Mouse (Mus musculus) intestine, embryonic 15.5 days (tissue): ENCODE measurements at regions not wholly inside any gene's neighbourhood (a gene's known extent, or its start where the extent isn't known, plus 50 kb on each side); places are given as distances from the start of the nearest gene placed in this dataset.

Source experiments
- ATAC-seq: fragments of 200-750 bp; cut with Nextera tagmentation; 2 replicates; pipeline ENCODE4 v1.8.0; 2017; ENCODE audit warnings: moderate TSS enrichment, moderate library complexity
- H3K27ac ChIP-seq: fragments of 300-500 bp; sonication (generic); 2 replicates; pipeline ENCODE4 v1.5.1; 2015; ENCODE audit warnings: mild to moderate bottlenecking, inconsistent platforms
- H3K27me3 ChIP-seq: fragments of 300-500 bp; sonication (generic); replicated peaks from 2 replicates; pipeline ENCODE4 v1.6.1; 2015; ENCODE audit warnings: inconsistent platforms
- H3K36me3 ChIP-seq: fragments of 300-500 bp; sonication (generic); 2 replicates; pipeline ENCODE4 v1.6.1; 2015; ENCODE audit warnings: inconsistent platforms
- H3K4me1 ChIP-seq: fragments of 300-500 bp; sonication (generic); replicated peaks from 2 replicates; pipeline ENCODE4 v1.6.1; 2015; ENCODE audit warnings: inconsistent platforms
- H3K4me2 ChIP-seq: fragments of 300-500 bp; sonication (generic); replicated peaks from 2 replicates; pipeline ENCODE4 v1.6.1; 2015; ENCODE audit warnings: mild to moderate bottlenecking, inconsistent platforms
- H3K4me3 ChIP-seq: fragments of 300-500 bp; sonication (generic); replicated peaks from 2 replicates; pipeline ENCODE4 v1.5.1; 2015; ENCODE audit warnings: inconsistent platforms
- H3K9ac ChIP-seq: fragments of 300-500 bp; sonication (generic); 2 replicates; pipeline ENCODE4 v1.6.1; 2015; ENCODE audit warnings: inconsistent platforms
- H3K9me3 ChIP-seq: fragments of 300-500 bp; sonication (generic); 2 replicates; pipeline ENCODE4 v1.6.1; 2016; ENCODE audit warnings: inconsistent platforms
- WGBS: fragments of 180-500 bp; shearing (Covaris S2); methylation state at CpG from one replicate; pipeline ENCODE4 v1.1.7; 2015; 5-methylcytosine and 5-hydroxymethylcytosine counted together

DNA sequence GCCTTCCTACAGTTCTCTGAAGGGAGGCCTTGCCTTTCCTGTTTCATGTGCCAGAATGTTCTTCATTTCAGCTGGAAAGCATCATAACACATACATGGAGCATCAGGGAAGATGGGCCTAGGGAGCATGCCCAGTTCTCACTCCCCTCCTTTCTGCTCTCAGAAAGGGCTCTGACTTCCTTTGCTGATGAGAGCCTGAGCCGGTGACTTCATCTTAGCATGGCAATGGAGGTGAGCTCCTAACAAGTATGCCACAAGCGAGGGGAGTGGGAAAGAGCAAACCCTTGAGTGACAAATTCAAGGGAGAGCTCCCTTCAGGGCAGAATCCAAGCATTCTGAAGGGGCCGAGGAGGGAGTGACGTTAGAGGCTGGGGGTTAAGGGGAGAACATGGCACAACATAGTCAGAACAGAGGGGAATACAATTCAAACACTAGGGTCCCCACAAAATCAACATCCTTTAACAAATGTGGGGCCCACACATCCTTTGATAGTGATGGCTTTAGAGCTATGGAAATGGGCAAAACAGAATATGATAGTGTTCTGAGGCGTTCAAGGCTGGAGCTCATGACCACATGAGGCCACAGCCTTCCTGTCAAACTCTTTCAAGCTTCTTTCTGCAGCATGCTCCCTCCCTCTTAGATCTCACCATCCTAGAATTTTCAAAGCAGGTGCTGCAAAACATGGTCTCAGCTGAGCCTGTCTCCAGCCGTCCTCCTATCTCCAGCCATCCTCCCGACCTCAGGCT lies 437.4 kb upstream of the 3110018I06Rik start:
- WGBS: 80% methylated on average over 7 of the region's 7 CpGs
- Histone ChIP-seq H3K9me3 (no peaks in the 10 kb centered on the region), H3K36me3 (no peaks in the 10 kb centered on the region), H3K4me1 (no peaks in the 10 kb centered on the region), H3K4me2 (no peak overlapping the region), H3K27ac (no peak overlapping the region), H3K4me3 (no peak overlapping the region), H3K9ac (no peak overlapping the region), H3K27me3 (no peaks in the 10 kb centered on the region)
- no peak for ATAC-seq

DNA sequence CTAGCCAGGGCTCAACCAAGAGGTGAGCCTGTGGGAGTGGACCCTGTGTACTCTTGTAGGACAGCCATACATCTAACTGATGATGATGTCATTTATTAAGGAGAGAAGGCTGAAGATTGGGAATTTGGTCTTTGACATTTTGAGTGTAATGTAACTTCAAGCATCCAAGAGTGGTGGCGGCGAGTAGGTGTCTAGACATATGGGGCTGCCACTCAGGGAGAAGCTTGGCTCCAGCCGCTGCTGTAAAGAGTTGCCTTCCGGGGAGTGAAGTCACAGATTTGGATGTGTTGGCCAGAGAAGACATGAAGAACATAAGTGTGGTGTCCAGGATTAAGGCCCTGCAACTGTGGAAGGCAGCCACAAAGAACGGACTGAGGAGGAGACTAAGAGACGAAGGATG lies 436.3 kb upstream of the 3110018I06Rik start:
- H3K4me2 ChIP-seq: no peak overlapping the region
- no peak overlapping the region for H3K4me3 ChIP-seq
- no peaks in the 10 kb centered on the region for H3K9me3 ChIP-seq
- no peak overlapping the region for H3K27ac ChIP-seq
- ATAC-seq: no peak
- no peak overlapping the region for H3K9ac ChIP-seq
- H3K36me3 ChIP-seq: no peaks in the 10 kb centered on the region
- no peaks in the 10 kb centered on the region for H3K4me1 ChIP-seq
- 90% methylated on average over 6 of the region's 6 CpGs for WGBS
- no peaks in the 10 kb centered on the region for H3K27me3 ChIP-seq

DNA sequence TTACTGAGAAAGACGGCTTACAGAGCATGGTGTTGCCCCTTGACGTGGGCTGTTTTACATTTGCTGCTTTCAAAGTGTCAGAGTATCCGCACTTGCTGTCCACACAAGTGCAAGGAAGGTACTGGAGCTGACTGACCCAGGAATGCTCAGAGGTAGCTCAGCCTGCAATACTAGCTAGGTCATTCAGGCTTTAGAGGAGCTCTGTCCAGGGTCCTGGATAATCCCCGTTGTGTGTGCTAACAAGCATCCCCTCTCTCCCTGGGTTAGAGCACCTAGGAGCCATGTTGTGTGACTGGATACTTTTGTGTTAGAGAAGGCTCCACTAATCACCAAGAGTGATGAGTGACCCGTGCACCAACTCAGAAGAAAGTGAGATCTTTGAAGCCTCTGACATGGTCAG lies 431.9 kb upstream of the 3110018I06Rik start:
- H3K27me3 ChIP-seq: no peaks in the 10 kb centered on the region
- H3K4me3 ChIP-seq: no peak overlapping the region
- no peak for ATAC-seq
- no peak overlapping the region for H3K4me2 ChIP-seq
- WGBS: 27% methylated on average over 5 of the region's 5 CpGs
- no peak overlapping the region for H3K27ac ChIP-seq
- H3K4me1 ChIP-seq: no peaks in the 10 kb centered on the region
- H3K9ac ChIP-seq: no peak overlapping the region
- no peaks in the 10 kb centered on the region for H3K36me3 ChIP-seq
- no peaks in the 10 kb centered on the region for H3K9me3 ChIP-seq

DNA sequence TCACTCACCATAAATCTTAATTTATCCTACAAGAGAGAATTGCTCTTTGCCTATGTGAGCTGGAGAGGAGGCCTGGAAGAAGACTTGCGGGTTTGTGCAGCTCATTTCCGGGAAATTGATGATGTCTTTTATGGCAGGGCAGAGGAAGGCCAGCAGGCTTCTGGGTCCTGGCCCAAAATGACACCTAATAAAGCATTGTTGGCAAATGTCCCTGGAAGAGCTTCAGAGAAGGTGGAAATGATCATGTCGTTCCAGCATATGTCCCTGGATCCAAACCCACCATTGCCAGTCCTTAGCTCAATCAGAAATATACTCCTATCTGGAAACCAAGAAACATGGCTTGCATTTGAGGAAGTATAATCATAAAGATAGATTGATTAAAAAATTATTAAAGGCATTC lies 427.9 kb upstream of the 3110018I06Rik start:
- WGBS: 57% methylated on average over 3 of the region's 3 CpGs
- Histone ChIP-seq H3K4me2 (no peak overlapping the region), H3K4me1 (no peaks in the 10 kb centered on the region), H3K36me3 (no peaks in the 10 kb centered on the region), H3K9ac (no peak overlapping the region), H3K27me3 (no peaks in the 10 kb centered on the region), H3K27ac (no peak overlapping the region), H3K9me3 (no peaks in the 10 kb centered on the region), H3K4me3 (no peak overlapping the region)
- ATAC-seq: no peak

DNA sequence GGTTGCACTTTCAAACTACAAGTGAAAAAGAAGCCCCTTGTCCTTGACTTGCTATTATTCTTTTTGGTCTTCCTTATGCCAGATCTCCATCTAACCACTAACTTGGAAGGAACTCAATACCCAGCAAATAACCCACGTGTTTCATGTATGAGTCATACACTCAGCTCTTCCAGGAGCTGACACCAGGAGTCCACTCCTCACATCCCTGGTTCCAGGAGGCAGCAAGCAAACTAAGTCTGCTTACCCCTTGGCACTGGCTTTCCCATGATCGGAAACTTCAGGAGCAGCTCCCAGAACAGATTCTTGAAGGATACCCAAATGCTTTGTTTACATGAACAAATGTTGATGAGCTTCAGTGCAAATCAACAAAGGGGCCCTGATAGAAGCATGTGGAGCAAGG lies 421.1 kb upstream of the 3110018I06Rik start:
- H3K27me3 ChIP-seq: no peaks in the 10 kb centered on the region
- WGBS: 80% methylated on average over 2 of the region's 2 CpGs
- no peaks in the 10 kb centered on the region for H3K9me3 ChIP-seq
- H3K4me2 ChIP-seq: no peak overlapping the region
- no peak for ATAC-seq
- H3K4me1 ChIP-seq: no peaks in the 10 kb centered on the region
- no peaks in the 10 kb centered on the region for H3K36me3 ChIP-seq
- no peak overlapping the region for H3K4me3 ChIP-seq
- H3K9ac ChIP-seq: no peak overlapping the region
- no peak overlapping the region for H3K27ac ChIP-seq

DNA sequence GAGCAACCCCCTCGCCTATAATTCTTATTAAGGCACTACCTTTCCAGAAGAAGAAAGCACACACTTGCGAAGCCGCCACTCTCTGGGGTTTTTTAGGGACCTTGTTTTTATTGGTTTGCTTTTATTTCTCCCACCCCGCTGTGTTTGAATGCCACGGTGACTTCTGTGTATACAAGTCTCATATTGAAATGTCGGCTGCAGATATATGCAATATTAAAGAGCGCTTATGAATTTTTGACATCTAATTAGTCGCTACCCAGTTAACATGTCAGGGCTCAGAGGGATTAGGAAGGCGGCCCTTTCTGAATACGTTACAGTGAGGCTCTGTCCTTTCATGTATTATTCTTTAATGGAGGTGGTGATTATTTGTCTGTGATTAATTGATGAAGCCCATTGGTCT lies 405.9 kb upstream of the 3110018I06Rik start:
- H3K4me2 ChIP-seq: no peak overlapping the region
- no peak overlapping the region for H3K9ac ChIP-seq
- no peak for ATAC-seq
- H3K27ac ChIP-seq: no peak overlapping the region
- H3K4me3 ChIP-seq: no peak overlapping the region
- H3K36me3 ChIP-seq: no peaks in the 10 kb centered on the region
- H3K27me3 ChIP-seq: no peaks in the 10 kb centered on the region
- H3K9me3 ChIP-seq: no peaks in the 10 kb centered on the region
- 80% methylated on average over 10 of the region's 10 CpGs for WGBS
- no peaks in the 10 kb centered on the region for H3K4me1 ChIP-seq

DNA sequence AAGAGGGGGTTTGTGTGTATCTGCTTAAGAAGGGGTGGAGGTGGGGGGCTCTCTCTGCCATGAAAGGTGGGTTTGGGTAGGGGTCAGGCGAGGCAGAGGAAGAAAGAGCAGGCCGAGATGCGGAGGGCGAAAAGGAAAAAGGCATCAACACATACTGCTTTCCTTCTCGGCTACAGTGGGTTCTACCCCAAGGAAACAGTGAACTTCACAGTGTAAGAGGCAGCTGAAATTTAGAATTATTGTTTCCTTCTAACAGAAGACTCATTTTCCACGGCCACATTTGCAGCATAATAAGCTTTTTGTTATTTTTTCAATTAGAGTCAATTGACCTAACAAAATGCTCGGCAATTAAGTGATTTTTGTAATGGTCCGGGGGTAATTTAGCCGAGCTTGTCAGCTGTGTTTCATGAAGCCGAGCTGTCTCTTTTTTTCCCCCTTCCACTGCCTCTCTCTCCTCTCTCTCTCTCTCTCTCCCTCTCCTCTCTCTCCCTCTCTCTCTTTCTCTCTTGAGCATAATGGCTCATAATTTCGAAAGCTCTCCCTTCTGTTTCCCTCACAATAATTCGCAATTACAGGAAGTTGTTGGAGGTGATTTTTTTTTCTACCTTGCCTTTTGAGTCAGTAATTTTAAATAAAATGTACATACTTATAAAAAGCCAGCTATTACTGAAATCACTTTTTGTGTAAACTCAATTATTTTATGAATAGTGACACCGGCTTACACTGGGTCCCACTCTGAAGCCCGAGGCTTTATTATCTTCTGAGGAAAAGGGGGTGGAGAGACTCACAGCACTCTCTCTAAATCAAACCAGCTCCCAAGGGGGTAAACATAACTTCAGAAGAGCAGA lies 403.1 kb upstream of the 3110018I06Rik start:
- H3K36me3 ChIP-seq: no peaks in the 10 kb centered on the region
- H3K27ac ChIP-seq: no peak overlapping the region
- ATAC-seq: no peak
- no peak overlapping the region for H3K4me3 ChIP-seq
- no peak overlapping the region for H3K9ac ChIP-seq
- no peaks in the 10 kb centered on the region for H3K27me3 ChIP-seq
- 56% methylated on average over 14 of the region's 14 CpGs for WGBS
- no peak overlapping the region for H3K4me2 ChIP-seq
- H3K4me1 ChIP-seq: no peaks in the 10 kb centered on the region
- no peaks in the 10 kb centered on the region for H3K9me3 ChIP-seq

DNA sequence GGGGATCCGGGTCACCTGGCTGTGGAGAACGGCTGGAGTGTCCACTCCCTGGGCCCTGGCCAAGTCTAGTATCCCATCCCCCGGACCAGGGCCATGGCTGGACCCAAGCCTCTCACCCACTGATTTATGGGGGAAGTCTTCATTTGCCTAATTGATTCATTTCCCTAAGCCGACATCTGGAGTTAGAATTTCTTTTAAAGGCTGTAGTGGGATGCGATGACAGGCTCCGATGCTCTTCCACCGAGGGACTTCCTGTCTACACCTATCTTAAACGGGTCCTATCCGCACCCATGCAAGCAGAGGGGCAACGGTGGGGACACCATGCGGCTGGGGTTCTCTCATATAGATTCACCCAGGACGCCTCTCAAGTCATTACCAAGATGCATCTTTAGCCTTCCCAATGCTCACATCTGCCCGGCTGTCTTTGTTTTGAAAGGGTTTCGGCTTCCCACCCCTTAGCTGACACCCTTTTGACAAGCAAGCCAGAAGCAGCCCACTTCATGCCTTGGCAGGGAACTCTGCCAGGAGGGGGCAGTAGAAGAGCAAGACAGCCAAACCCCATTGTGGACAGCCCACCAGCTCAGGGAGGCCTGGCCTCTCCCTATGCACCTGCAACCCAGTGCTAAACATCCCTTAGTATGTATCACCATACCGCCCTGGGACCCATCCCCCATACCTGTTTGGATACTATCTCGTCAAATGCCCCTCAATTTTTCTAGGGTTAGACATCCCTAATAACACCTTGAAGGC lies 402.4 kb upstream of the 3110018I06Rik start:
- no peak overlapping the region for H3K27ac ChIP-seq
- H3K36me3 ChIP-seq: no peaks in the 10 kb centered on the region
- H3K9me3 ChIP-seq: no peaks in the 10 kb centered on the region
- no peak overlapping the region for H3K4me2 ChIP-seq
- WGBS: 40% methylated on average over 16 of the region's 16 CpGs
- H3K4me1 ChIP-seq: no peaks in the 10 kb centered on the region
- no peak overlapping the region for H3K9ac ChIP-seq
- no peak for ATAC-seq
- no peak overlapping the region for H3K4me3 ChIP-seq
- no peaks in the 10 kb centered on the region for H3K27me3 ChIP-seq

DNA sequence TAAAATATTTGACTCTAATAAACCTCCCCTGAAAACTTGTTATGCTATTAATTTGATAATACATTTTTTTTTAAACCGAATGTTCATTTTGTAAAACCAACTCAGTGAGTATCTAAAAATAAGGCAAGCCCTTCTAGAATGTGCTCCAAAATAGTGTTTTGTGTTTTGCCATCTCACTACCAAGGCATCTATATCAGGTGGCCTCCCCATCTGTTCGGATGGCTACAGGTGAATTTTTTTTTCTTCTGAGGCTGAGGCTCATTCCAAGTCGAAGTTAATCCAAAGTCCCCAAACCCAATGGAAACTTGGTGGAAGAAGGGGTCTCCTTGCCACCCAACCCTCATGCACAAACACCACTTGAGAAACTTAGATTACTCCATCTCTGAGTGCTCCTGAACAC lies 396.3 kb upstream of the 3110018I06Rik start:
- WGBS: 88% methylated on average over 3 of the region's 3 CpGs
- ATAC-seq: no peak

DNA sequence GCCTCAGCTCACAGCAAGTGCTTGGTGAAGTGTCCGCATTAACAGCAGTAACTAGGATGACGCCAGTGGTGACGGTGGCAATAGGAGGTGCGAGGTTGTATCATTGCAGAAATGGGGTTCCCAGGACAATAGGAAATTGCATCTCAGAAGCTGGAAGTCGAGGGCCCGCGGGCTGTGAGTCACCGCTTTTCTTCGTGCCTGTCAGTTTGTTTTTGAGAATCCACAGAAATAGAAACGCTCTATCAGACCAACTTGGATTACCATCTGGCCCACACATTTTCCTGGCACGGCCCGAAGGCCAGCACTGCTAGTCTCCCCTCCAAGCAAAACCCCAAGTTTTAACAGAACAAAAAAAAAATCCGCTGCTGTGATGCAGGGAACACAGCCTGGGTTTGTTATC lies 395.1 kb upstream of the 3110018I06Rik start:
- no peak for ATAC-seq
- Histone ChIP-seq H3K36me3 (no peaks in the 10 kb centered on the region), H3K4me2 (no peak overlapping the region), H3K9me3 (no peaks in the 10 kb centered on the region), H3K27ac (no peak overlapping the region), H3K4me3 (no peak overlapping the region), H3K4me1 (no peaks in the 10 kb centered on the region), H3K9ac (no peak overlapping the region), H3K27me3 (no peaks in the 10 kb centered on the region)
- 88% methylated on average over 13 of the region's 13 CpGs for WGBS

More for the DNA sequence above, 396.3 kb upstream of the 3110018I06Rik start:
- Histone ChIP-seq H3K27ac (no peak overlapping the region), H3K4me3 (no peak overlapping the region), H3K27me3 (no peaks in the 10 kb centered on the region), H3K4me2 (no peak overlapping the region), H3K9ac (no peak overlapping the region), H3K9me3 (no peaks in the 10 kb centered on the region), H3K4me1 (no peaks in the 10 kb centered on the region), H3K36me3 (no peaks in the 10 kb centered on the region)

DNA sequence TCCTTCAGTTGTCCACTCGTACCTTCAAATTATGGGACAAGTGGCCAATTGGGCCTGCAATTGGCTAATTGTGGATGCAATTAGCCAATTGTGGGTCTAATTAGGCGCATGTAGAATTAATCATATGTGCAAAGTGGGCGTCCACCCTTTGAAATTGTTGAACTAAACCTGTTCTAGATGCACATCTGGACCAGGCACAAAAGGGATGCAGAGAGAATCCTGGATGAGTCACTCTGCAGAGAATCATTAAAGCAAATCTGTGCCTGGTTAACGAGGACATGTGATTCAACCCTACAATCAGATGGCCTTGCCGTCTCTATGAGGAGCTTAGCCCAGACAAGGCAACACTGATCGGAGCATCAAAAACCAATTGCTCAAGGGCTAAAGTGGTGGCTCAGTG lies 393.0 kb upstream of the 3110018I06Rik start:
- Histone ChIP-seq H3K9me3 (no peaks in the 10 kb centered on the region), H3K27me3 (no peaks in the 10 kb centered on the region), H3K4me2 (no peak overlapping the region), H3K9ac (no peak overlapping the region), H3K36me3 (no peaks in the 10 kb centered on the region), H3K4me1 (no peaks in the 10 kb centered on the region), H3K4me3 (no peak overlapping the region), H3K27ac (no peak overlapping the region)
- no peak for ATAC-seq
- WGBS: 88% methylated on average over 6 of the region's 6 CpGs

DNA sequence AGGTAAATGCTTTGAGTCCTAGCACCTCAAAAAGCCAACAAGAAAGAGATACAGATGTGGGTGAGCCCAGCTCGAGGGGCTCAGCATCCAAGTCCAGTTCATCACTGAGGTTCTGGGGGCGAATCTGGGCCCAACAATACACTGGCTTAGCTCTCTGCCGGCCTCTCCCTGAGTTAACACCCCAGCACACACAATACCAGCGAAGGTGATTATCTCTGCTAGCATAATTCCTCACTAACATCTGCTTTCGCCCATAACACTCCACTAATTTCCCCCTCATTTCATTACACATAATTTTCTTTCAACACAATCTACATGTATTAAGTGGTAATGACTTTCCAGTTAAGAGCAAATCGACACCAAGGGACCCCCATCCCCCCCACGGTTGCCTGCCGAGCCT lies 383.9 kb upstream of the 3110018I06Rik start:
- H3K27ac ChIP-seq: no peak overlapping the region
- H3K4me3 ChIP-seq: no peak overlapping the region
- no peaks in the 10 kb centered on the region for H3K9me3 ChIP-seq
- no peak overlapping the region for H3K4me2 ChIP-seq
- H3K4me1 ChIP-seq: no peaks in the 10 kb centered on the region
- ATAC-seq: no peak
- WGBS: 52% methylated on average over 8 of the region's 8 CpGs
- H3K9ac ChIP-seq: no peak overlapping the region
- no peaks in the 10 kb centered on the region for H3K36me3 ChIP-seq
- H3K27me3 ChIP-seq: no peaks in the 10 kb centered on the region
